Mouse (Mus musculus) inflammation-experienced regulatory T-cells, adult 6 months (primary cell): Measurements from ENCODE around the gene Kirrel3. TPM values are rescaled to one million over a fixed set of nuclear protein-coding genes. Genes with fewer than 3 reads are reported as not detected.

Experiments
- ATAC-seq: one replicate; pipeline ENCODE4 v1.8.0; 2017
- polyA plus RNA-seq, 3 experiments: library from polyadenylated mRNA; unstranded; fragments of 100-300 nt; shearing (Covaris generic); gene quantifications; one replicate each; pipeline ENCODE4 v1.2.1; 2017

Kirrel3 gene
- polyA plus RNA-seq, 3 experiments from 2014 or later = 0.15 to 0.65 (median 0.54) TPM

DNA sequence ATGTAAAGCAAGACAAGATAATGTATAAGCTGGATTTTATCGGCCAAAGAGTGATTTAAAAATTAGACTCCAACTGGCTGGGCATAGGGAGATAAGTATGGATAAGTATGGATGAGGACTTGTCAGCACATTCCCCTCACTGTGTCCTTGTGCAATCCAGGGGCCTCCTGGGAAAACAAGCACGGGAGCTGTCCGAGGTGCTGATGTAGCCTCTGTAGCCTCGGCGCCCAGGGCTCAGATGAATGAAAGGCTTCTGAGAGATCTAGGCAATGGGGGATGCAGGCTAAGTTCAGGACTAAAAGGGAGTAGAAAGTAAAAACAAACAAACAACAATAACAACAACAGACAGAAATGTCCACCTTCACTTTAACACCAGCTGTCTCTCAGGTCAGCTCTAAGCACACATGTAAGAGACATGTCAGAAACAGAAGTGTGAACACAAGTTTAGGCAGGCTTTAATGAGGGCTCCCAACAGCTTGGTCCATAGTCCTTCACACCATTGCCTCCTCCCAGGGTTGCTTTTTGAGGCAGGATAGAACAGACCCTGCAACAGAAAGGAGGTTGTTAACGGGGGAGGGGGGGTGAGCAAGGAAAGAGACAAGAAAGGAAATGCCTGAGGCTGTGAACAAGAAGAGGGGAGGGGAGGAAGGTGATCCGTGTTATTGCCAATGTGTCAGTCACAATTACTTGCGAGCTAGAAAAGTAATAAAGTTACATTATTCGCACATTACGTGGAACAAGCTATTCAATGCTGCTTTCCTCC, 352.2 kb downstream of the Kirrel3 start:
- ATAC-seq = no peak

DNA sequence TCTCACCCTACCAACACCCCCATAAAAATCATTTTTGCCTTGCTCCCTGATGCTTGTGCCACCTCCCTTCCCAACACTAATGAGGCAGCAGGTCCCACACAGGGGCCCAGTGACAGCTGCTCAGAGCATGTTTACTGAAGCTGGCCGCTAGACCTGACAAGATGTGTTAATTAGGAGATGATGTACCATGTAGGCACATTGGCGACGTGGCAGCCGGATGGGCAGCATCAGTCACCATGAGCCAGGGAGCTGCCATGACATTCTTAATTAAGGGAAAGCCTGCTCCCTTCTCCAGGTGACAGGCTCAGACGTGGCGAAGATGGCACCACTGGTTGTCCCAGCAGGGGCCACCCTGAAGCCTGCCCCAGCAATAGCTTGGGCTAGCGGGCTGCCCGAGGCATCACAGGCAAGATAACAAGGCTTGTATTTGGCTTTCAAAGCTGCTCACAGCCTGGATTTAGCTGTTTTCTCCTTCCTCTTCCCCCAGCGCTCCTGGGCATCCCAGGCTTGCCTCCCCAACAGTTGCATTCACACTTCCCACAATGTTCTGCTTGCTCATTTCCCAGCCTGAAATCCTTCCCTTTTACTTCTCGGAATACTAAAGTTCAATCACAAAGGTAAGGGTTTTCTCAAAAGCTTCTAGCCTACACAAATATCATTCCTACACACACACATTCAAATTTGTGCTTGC, 357.7 kb downstream of the Kirrel3 start:
- ATAC-seq = no peak

DNA sequence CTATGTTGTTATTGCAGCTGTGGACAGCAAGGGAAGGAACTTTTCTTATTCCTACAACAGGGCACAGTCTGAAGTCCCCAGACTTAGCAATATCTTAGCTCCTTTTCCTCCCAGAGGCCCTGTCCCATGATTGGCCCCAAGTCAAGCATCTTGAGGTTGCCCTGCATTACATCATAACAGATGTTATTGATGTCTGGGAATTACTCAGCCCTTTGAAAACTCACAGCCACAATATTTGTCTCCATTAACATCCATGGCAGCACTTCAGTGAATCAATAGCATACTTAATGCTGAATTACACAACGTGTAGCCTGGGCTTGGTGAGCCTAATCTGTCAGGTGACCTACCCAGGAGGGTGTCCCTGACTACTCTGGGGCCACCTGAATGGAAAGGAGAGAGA, 360.7 kb downstream of the Kirrel3 start:
- ATAC-seq = no peak

DNA sequence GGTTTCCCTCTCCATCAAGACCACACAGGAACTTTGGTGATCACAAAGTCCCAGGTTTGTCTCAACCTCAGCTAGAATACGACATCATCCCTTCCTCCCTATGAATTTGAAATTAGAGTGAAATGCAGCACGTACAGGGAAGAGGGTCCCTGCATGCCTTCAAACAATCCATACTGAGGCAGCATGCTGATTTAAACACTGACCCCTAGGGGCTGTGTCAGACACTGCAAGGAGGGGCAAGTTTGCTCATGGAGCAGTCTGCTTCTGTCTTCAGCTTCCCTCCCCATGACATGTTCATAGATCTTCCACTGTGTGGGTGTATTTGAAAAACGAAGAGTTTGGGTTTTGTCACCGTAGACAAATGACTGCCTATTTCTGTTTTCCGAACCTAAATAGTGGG, 362.0 kb downstream of the Kirrel3 start:
- no peak for ATAC-seq

DNA sequence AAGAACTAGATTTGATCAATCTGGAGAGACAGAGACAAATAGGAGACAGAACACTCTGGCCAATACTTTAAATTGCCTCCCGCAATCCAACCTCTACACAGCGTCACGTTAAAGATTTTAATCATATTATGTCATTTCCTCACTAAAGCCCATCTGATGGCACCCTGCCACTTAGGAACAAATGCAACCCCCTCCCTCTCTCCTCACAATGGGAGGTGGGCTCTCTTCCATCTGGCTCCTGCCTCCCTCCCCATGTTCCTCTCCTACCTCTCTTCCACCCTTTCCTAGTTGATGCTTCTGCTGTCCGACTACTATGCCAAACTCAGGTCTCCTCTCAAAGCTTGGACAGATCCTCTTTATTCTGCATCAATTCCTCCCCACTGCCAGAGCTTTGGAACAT, 365.4 kb downstream of the Kirrel3 start:
- no peak for ATAC-seq

DNA sequence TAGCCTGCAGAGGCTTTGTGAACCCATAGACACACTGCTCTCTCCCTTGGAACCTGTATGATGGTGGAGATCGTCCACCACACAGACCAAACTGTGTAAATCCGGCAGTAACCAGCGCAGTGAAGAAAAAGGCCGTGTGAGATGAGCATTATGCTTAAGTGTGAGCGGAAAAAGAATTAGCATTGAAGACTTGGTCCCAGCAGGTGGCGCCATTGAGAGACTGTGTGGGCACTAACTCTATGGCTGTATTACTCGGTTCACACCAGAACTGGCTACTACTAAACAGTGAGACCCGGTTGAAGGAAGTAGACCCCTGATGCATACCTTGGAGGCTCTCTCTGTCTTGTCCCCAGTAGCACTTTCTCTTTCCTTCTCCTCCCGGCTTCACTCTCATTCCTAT, 371.9 kb downstream of the Kirrel3 start:
- no peak for ATAC-seq

DNA sequence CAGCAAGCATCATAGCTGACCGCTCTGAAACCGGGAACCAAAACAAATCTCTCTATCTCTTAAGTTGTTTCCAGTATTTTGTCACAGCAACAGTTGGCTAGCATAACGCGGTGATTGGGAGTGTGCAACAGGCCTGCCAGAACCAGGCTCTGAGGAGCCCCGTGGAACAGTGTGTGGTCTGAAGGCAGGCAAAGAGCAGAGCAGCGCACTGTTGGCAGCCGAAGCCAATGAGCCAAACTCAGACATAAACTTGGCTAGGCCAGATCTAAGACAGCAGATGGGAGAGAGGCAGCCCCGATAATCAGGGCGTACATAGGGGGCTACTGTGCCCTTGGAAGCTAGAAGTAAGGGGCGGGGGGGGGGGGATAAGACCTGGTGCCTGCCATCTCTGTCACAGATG, 372.4 kb downstream of the Kirrel3 start:
- no peak for ATAC-seq

DNA sequence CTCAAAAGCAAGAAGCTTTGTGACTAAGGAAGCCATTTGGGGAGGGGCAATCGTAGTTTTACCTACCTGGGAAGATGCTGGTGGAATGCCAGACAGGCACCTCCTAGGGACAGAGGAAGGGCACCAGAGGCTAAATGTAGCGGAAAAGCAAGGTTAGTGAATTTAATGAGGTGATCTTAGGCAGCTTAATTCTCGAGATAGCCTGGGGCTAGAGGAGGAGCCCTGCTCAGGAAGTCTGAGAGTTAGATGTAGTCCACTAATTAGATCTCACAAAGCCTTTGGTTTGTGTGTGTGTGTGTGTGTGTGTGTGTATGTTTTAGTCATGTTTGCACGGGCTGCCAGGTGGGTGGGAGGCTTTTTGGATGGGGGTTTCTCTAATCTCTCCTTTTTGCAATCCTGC, 375.2 kb downstream of the Kirrel3 start:
- no peak for ATAC-seq

DNA sequence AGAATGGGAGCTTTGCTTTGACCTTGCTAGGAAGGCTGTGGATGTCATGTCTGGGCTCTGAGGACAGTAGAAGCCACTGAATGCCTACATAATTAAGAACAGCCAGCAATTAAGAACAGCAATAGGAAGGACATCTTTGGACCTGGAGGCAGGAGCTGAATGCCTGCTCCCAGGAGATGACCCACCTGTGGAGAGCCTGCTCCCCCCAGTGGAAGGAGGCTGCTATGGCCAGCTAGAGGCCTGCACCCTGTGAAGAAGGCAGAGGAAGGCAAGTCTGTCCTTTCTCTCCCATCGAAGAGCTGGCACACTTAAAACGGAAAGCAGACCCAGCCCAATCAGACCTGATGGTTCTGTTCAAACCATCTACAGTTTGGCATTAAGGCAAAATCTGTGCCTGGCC, 376.1 kb downstream of the Kirrel3 start:
- ATAC-seq = no peak

DNA sequence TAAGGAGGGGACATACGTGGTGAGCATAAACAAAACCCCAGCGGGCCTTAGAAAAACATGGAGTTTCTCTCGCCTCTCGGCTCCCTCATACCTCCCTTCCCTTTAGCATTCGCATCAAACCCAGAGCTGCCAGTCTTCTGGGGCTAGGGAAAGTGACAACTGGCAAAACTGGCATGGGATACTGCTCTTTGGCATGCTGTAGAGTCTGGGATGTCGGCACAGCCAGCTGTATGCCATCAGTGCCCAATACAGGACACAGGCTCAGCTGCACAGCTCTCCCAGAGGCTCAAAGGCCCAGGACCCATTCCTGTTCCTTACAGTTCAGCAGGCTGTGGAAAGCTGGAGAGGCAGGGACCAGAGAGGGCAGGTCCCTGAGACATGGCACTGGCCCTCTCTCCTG, 379.9 kb downstream of the Kirrel3 start:
- no peak for ATAC-seq

DNA sequence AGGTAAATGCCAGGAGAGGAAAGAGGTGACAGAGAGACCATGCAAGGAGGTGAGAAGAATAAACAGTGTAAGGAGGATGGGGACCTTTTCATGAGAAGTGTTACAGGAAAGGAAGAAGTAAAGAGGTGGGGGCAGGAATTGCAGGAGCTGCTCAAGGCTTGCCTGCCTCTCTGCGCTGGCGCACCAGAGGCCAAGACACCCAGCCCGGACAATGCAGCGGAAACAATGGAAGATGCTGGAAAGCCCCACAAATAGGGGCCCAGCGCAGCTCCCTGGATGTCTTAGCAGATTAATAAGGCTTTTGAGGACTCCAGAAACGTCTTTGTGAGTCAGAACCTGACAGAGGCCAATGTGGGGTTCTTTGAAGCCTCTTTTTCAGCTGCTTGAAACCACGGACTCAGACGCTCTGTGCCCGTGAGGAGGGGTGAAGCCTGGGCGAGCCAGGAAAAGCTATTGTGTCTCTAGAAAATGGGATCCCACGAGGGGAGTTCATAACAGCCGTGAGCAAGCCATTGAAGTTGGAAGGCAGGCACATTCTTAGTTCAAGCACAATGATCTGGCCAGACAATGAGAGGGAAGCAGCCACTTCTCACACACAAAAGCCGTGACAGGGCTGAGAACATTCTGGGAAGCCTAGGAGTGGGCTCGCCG, 385.7 kb downstream of the Kirrel3 start:
- ATAC-seq = no peak

DNA sequence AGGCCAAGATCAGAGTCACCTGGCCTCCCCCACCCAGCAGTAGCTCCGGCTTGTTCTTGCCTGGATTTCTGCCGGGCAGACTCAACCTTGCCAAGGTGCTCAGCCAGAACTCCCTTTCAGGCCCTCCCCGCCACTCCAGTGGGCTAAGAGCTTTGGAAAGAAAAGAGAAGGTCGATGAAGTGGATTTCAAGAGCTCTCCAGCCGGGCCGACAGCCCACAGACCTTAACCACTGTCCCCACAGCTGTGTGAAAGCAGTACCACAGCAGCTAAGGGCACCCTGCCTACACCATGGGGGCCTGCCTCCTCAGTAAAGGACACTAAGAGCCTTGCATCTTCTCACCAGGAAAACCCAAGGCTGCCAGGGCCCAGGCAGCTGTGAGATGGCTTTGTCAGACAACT, 389.5 kb downstream of the Kirrel3 start:
- no peak for ATAC-seq

DNA sequence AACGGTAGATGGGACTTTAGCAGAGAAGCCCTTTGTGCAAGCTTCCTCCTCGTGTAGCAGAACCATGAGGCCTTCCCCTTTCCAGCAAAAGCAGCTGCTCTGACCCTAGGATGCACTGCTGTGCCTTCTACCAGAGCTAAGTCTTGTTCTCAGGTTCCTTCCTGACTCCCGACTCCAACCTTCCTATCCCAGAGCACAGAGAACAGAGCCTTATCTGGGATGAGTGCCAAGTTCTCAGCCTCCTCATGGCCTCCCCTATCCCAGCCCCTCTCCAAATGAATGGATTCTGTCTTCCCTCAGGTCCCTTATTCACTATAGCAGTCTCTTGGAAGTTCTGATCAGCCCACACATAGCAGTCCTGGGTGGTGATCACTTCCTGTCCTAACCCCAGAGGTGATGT, 391.5 kb downstream of the Kirrel3 start:
- ATAC-seq = no peak

DNA sequence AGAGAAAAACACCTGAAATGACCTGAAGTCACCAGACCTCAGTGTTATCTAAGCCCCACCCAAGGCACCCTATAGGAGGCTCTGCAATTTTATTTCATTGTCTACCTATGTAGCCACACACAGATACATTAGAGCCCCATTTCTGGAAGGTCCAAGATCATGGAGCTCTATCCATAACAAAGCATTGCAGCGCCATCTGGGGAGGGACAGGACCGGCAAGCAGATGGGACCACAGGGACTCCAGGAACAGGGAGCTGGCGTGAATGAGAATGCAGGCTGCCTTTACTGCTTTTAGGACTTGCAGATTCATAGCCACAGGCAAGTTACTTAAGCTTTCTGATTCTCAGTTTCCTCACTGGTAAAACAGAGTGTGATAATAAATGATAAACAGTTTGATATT, 392.1 kb downstream of the Kirrel3 start:
- ATAC-seq = no peak

DNA sequence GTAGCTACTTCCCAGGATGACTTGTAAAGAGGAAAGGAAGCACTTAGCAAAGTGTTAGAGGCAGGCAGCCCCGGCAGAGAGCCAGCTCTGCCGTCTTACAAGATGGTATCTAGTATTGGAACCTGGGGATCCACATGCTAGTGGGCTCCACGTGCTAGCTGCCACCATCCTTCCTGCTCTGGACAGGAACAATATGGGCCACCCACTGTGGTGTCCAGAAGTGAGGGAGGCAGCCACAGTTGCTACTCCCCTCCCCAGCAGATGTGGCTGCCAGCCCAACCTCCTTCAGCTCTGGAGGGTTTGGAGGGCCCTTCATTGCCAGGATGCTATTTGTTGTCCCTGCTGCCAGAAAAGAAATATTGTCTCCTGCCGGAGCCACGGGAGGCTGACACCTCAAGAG, 396.1 kb downstream of the Kirrel3 start:
- ATAC-seq = no peak

DNA sequence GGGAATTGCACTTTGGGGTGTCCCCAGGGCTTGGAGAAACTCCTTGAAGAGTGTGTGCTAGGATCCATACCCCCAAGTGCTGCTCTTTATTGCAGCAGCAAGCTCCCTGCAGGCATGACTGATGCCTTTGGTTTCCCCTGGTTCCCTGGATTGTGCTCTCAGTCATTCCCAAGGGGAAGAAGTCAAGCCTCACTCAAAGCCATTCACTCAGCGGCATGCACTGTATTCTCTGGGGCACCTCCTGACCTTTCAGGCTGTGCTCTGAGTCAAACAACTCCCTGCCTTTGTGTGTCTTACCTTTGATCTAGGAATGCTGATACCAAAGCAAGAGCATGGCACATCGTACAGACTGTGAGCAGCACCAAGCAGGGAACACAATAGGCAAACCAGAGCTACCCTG, 396.5 kb downstream of the Kirrel3 start:
- no peak for ATAC-seq

DNA sequence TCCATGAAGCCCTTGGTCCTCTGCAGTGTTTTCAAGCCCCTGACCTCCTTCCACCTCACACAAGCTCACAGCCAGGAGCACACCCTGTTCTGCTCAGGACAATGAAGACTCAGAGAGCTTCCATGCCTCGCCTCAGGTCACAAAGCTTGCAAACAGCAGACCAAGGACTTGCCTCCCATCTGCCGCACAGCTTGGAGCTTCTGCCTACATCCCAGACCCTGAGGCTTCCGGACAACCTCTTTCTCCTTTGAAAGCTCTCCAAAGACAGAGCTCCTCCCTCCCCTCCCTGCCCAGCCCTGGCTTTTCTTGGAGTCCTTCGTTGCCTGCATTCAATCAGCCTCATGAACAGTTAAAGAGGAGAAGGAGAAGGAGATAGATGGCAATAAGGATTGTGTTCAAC, 397.4 kb downstream of the Kirrel3 start:
- ATAC-seq = no peak

DNA sequence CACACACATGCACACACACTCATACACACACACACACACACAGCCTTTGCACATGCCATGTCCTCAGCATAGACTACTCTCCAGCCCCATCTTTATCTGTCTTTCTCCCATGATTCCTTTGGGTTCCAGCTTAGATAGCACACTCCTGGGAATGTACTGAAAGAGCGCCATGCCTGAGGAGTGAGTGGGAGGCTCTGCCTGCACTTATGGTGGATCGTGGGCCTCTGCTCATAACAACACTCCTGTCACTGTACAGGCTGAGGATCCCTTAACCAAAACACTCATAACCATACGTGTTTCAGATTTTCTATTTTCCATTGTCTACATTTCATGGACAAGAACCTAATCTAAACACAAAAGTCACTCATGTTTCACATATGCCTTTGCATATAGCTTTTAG, 398.6 kb downstream of the Kirrel3 start:
- ATAC-seq = no peak

DNA sequence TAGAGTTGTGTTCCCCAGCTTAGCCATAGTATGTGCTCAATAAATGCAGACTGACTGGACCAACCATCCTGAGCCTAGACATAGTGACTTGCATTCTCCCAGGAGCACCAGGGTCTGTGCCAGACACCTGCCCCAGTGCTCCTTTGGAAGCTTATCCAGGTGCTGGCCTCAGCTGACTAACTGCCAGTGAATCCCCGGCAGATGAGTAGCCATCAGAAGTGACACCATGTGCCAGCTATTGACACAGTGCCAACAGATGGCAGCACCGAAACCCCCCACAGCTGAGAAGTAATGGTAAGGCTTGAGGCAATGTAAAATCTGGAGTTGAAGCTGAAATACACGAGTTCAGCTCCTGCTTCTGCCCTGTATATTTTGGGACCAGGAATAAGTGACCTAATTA, 399.2 kb downstream of the Kirrel3 start:
- no peak for ATAC-seq

DNA sequence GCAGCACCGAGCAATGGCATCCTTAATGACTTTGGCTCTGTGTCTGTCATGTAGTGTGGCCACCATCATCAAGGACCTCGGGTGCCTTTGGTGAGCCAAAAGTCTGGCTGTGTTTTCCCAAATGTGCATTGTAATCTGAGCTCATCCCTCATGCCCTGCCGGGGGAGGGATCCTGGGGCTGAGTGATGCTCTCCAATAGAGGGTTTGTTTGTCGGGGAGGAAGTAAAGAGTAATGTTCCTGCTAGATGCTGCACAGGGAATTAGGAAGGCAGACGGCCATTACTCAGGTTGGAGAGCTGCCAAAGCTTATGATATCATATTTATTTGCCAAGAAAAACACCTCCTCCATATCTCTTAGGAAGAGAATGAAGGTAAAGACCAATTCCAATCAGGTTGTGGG, 401.1 kb downstream of the Kirrel3 start:
- no peak for ATAC-seq

DNA sequence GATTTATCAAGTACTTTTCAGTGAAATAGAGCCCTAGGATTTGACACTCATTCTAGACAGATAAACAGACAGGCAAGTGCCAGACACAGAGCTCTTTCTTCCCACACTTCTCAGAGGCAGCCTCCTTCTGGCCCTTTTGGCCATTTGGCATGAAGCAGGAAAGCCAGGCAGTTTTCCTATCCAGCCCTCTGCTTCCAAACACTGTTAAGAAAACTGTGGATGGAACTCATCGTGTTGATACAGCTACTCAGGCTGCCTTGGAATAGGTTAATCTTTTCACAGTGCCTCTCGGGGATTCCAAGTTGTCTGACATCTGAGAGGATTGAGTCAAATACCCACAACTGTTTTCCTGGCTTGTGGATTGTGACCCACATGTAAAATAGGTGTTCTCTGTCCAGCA, 401.5 kb downstream of the Kirrel3 start:
- no peak for ATAC-seq

DNA sequence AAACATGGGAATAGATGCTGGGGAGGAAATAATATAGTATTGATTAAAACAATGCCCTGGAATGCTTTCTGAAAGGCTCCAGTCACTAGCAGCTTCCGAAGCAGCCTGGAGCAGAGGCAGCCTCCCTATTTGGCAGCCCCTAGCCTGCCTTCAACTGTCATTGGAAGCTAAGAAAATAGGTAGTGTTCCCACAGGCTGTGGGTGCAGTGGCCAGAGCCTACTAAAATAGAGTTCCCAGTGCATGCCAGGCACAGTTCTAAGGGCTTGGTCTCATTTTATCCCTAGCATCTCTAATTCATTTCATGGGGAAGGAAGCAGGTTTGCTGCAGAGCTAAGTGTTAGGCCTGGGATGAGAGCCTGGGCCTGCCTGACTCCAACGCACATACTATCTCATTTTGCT, 402.6 kb downstream of the Kirrel3 start:
- no peak for ATAC-seq

DNA sequence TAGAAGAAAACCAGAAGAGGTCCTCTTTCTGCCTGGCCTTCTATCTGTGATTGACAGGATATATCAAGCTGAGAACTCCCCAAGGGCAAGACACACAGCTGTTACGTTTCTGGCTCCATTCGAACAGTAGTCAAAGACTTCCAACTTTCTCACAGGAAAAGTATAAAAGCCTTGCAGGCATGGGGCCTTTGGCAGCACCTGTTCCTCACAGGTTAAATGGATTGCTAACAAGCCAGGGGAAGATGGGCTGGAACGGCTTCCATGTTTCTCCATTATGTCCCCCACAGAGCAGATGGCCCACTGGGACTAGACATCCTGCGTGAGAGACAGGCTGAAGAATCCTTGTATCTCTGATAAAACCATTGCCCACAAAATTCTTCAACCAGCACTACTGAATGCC, 415.5 kb downstream of the Kirrel3 start:
- ATAC-seq = no peak

DNA sequence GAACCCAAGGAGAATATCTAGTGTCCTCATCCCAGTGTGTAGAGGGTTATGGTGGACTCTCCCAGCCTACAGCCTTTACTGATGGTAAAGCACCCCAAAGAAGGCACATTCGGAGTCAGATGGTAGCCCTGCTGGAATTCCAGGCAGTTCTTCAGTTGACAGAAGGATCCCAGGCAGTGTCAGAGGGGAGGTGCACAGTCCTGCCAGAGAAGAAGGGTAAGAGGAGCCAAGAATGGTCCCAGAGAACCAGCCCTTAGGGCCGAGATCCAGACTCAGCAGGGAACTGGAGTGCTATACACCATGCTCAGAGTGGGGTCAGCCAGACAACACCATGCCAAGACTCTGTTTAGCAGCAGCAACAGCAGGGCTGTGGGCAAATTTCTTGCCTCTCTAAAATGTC, 416.2 kb downstream of the Kirrel3 start:
- ATAC-seq = no peak
